Mouse (Mus musculus): ENCODE measurements around the gene Itga5. TPM values are rescaled to one million over a fixed set of nuclear protein-coding genes. Genes with fewer than 3 reads are reported as not detected.

Gene Itga5
- total RNA-seq, 1 experiment from 2014 or later: 34.9 TPM

Small RNA genes lying within 50 kb of the gene (microRNA-seq; reads per million reads assigned to microRNA genes)
- 0 to 0.38 reads per million in 2 experiments for gene Mir6963

Other genes starting within 250 kb of the Itga5 start
- 10.9 and 17.6 TPM in 2 replicates for gene Smug1, start 199.7 kb downstream of the Itga5 start, total RNA-seq (2021)
- gene Cbx5, start 126.9 kb downstream of the Itga5 start, total RNA-seq (2021): 73.0 and 73.8 TPM in 2 replicates
- gene Hnrnpa1, start 126.3 kb downstream of the Itga5 start, total RNA-seq (2021): 273 and 322 TPM in 2 replicates
- gene Nfe2, start 108.4 kb downstream of the Itga5 start, total RNA-seq (2021): 1.0 and 4.7 TPM in 2 replicates
- 118 and 125 TPM in 2 replicates for gene Copz1, start 94.0 kb downstream of the Itga5 start, total RNA-seq (2021)
- gene Gpr84, start 56.2 kb downstream of the Itga5 start, total RNA-seq (2021): not detected in 2 replicates
- 18.7 and 19.9 TPM in 2 replicates for gene Zfp385a, start 26.7 kb downstream of the Itga5 start, total RNA-seq (2021)
- not detected in 2 replicates for gene Gtsf1, start 63.7 kb upstream of the Itga5 start, total RNA-seq (2021)
- gene Gtsf2, start 81.7 kb upstream of the Itga5 start, total RNA-seq (2021): not detected in 2 replicates
- gene Nckap1l, start 87.0 kb upstream of the Itga5 start, total RNA-seq (2021): 3.7 and 12.1 TPM in 2 replicates
- 5.2 and 8.1 TPM in 2 replicates for gene Pde1b, start 136.3 kb upstream of the Itga5 start, total RNA-seq (2021)
- gene Ppp1r1a, start 171.2 kb upstream of the Itga5 start, total RNA-seq (2021): 18.7 and 19.3 TPM in 2 replicates
- gene Glycam1, start 198.3 kb upstream of the Itga5 start, total RNA-seq (2021): 208 TPM in 1 of 2 replicates, not detected in the other